Mouse (Mus musculus) adrenal gland, adult 2 months (tissue): Measurements from ENCODE around the gene Pex1. TPM values are rescaled to one million over a fixed set of nuclear protein-coding genes. Genes with fewer than 3 reads are reported as not detected.
"Not testable (repeated sequence)": the region's sequence is repeated elsewhere in the genome, so short reads cannot be mapped to it uniquely, and the experiment has no call there.

Experiments used
- DNase-seq: peaks from one replicate; pipeline ENCODE4 v3.0.0; 2021
- long read RNA-seq: library from polyadenylated mRNA; stranded (forward); transcript quantifications from one replicate; pipeline ENCODE4 v2.0.0, GENCODE M21; 2021
- polyA plus RNA-seq: library from polyadenylated mRNA; depleted of rRNA; stranded (reverse); fragments of >200 nt; gene quantifications from 2 replicates; pipeline ENCODE4 v1.2.3, GENCODE M21; 2012; rRNA removed
- total RNA-seq, 2 experiments: library from RNA; stranded (reverse); gene quantifications; 2 replicates each; pipeline ENCODE4 v1.2.3; 2021

The Pex1 gene
- 10 to 100 TPM; 20.9 to 43.1 TPM for total RNA-seq
- polyA plus RNA-seq, result 6.0 and 8.9 TPM in 2 replicates
- long read RNA-seq, full-length matches to known transcripts, result 2 of 7 reads
- long read RNA-seq, partial matches to known transcripts, result 2 of 7 reads
- long read RNA-seq, other reads (novel, unspliced or antisense), result 3 of 7 reads

GRCm38 (mm10) chr5:3595693-3596398, at the start of gene Pex1:
Pex1 (plus strand) TSS chr5:3596066.
- peak; percentile 97 for DNase-seq

GRCm38 (mm10) chr5:3546226-3546625, 49.6 kb upstream of the Pex1 start:
- no peak for DNase-seq

- DNase-seq, result no peak
Measured at GRCm38 (mm10) chr5:3551481-3551880, 44.4 kb upstream of the Pex1 start.

- no peak for DNase-seq
Measured at GRCm38 (mm10) chr5:3554198-3554597, 41.7 kb upstream of the Pex1 start.

- DNase-seq, result no peak
Measured at GRCm38 (mm10) chr5:3571266-3571665, 24.6 kb upstream of the Pex1 start, which contains the start of gene 1700109H08Rik. 1700109H08Rik (plus strand) TSS chr5:3571566.

DNA sequence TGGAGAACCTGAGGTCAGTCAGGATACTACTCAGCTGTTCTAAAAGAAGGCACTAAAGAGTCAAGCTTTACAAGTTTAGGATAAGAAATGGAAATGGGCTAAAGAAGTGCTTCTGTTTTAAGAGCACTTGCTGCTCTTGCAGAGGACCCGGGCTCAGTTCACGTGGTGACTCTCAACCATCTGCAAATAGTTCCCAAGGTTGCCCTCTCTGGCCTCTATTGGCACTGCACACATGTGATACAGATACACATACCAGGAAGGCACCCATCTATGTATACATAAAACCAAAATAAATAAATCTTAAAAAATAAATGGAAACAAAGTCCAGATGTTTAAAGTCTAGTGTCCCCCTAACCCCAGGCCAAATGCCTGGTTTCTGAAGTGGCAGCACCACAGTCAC, 21.0 kb upstream of the Pex1 start:
- DNase-seq, result no peak

DNA sequence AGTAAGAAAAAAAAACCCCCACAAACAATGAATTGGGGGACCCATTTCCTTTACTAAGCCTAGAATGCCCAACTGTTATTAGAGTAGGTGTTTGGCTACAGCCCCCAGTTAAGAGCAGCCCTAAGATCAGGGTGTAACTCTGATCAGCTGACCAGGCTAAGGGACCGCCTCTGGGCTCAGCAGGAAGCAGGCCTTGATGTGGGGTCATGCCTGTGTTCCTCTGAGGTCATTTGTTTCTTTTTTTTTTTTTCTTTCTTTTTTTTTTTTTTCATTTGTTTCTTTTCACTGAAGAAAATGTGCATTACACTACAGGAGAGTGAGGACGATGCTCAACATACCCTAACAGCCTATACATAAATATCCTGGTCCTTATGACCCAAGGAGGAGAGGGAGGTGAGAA, 17.9 kb upstream of the Pex1 start:
- DNase-seq, result no peak

- DNase-seq, result no peak
Measured at GRCm38 (mm10) chr5:3579066-3579465, 16.8 kb upstream of the Pex1 start.

GRCm38 (mm10) chr5:3596399-3596766, 517 bp downstream of the Pex1 start, which contains the start of gene Rbm48:
Rbm48 (minus strand) TSS chr5:3596585.
- peak; percentile 88 for DNase-seq

DNA sequence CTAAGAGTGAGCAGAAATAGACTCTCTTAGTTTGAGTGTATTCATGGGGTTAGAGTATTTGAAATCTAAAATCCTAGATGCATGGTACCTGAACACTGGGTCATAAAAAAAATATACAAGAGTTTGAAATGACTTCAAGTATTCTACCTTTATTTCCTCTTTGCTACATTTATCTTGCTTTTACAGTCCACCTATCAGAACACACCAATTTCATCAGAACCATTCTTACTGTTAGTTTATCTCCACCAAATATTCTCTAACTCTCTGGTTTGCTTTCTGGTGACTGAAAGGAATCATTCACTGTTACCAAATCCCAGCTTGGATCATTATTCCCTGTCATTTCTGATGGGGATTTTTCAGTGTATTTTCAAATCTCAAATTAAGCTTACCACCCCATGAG, 1.3 kb downstream of the Pex1 start:
- no peak for DNase-seq

- DNase-seq, result no peak
Measured at GRCm38 (mm10) chr5:3598766-3599165, 2.9 kb downstream of the Pex1 start.

- DNase-seq, result peak; percentile 35
Measured at GRCm38 (mm10) chr5:3600298-3600697, 4.4 kb downstream of the Pex1 start.

DNA sequence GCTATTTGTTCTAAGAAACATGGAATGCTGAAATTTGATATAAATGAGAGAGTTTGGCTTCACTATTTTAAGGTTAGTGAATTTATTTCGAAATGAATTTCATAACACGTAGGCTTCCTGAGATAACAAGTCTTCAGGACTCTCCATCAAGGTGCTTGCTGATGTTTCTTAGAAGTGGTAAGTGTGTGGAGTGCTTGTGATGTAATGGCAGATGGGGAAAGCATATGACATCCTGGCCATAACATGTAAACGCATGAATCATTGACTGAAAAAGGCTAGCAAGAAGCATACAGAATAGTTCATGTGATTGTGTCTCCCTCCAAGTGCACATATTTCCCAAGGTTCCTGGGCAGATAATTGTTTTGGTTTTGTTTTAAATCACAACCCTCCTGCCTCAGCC, 4.9 kb downstream of the Pex1 start:
- DNase-seq, result no peak

GRCm38 (mm10) chr5:3607114-3607513, 11.2 kb downstream of the Pex1 start:
- DNase-seq, result peak; percentile 59

GRCm38 (mm10) chr5:3609241-3609640, 13.4 kb downstream of the Pex1 start:
- peak; percentile 58 for DNase-seq

- not testable (repeated sequence) for DNase-seq
Measured at GRCm38 (mm10) chr5:3611835-3612234, 16.0 kb downstream of the Pex1 start.

DNA sequence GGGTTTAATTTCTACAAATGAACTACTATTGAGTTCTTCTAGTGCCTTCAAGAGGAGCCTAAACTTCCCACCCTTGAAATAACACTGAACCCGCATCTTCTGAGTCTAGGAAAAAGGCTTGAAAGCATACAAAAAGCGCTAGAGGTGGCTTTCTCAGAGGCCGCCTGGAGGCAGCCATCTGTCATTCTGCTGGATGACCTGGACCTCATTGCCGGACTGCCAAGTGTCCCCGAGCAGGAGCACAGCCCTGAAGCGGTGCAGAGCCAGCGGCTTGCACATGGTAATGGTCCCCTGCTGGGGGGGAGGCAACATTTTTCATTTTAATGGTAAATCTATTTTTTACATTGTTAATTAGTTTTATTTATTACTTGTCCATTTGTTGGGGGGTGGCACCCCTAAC, 24.6 kb downstream of the Pex1 start:
- DNase-seq, result no peak

- DNase-seq, result no peak
Measured at GRCm38 (mm10) chr5:3630055-3630454, 34.2 kb downstream of the Pex1 start.

- DNase-seq, result no peak
Measured at GRCm38 (mm10) chr5:3631512-3632271, 35.8 kb downstream of the Pex1 start.

DNA sequence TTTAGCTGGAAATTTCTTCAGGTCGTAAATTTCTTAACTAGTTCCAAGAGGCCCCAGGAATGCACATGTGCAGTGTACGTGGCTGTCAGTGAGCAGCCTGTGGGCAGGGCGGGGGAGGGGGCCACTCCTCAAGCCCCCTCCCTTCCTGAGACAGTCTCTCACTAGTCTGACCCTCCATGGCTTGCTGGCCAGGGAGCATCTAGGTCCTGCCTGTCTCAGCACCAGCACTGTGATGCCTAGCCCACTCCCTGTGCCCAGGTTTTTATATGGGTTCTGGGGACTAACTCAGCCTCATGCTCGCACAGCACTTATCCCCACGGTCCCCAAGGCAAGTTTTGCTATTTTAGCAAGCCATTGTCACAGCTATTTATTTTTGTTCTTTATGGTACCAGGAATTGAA, 36.4 kb downstream of the Pex1 start:
- DNase-seq, result no peak

DNA sequence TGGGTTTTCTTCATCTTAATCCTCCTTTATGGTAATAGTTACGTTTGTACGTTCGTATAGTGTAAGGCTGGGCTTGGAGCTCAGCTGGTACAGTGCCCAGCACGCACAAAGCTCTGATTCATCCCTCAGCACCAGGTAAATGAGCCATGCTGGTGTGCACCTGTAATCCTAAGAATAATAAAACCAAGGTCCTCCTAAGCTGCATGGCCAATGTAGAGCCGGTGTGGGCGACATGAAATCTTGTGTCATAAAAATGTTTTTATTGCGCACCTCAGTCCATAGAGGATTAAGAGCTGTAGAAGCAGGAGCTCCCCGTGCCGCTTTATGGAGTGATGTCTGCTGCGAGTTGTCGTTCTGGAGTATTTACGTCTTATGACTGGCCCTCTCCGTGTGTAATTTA, 37.4 kb downstream of the Pex1 start:
- DNase-seq, result no peak

DNA sequence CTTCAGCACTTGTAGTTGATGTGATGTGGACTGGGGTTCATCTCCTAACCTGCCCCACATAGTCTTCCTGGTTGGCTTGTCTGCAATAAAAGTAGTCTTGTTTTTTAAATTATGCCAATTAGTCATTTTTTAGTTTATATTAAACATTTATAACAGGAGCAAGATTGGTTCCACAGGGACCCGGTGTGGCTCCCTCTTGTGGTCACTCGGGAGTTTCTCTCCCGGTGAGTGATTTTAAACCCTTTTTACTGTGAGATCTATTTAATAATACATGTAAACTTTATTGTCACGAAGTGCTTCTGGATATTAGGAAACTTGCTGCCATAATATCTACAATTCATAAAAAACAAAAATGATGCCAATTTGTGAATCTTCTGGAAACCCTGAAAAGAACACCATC, 38.1 kb downstream of the Pex1 start:
- no peak for DNase-seq

DNA sequence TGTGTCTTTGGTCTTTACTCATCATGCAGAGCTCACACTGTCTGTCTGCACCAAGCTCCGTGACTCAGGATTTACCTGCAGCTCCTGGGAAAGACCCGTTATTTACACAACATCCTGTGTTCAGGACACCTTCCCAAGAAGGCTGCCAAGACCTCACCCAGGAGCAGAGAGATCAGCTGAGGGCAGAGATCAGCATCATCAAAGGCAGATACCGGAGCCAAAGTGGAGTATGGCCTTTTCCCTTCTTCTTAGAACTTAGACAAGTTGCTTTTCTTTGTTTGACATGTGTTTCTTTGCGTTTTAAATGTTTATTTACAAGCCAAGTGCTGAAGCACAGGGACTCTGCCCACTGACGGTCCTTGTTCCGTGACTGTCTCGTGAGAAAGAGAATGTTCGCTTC, 39.4 kb downstream of the Pex1 start:
- DNase-seq, result no peak
